Mouse (Mus musculus) cerebellum, postnatal 25 days (tissue): ENCODE data around the gene Serpina1f.

Source experiments
- DNase-seq, 2 experiments: peaks; one replicate each; pipeline ENCODE4 v3.0.0; 2021; ENCODE audit warnings: mixed read lengths in 2 of 2

The Serpina1f gene

DNA sequence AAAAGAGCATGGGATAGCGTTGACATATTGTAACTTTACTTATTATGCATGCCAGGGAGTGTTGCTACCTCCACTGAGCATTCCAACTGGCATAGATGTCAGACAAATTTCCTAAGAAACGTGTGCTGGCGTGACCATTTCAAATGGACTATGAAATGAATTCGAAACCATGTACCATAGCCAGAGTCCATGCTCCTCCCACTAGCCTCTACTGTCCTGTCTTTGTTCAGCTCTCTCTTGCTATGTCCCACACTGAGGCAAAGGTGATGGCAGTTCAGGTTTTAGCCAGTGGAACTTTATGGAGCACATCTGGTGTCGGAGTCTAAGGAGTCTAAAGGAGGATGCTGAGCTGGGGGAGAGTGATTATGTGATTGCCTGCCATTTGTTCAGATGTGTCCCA, 35.3 kb downstream of the Serpina1f start:
- DNase-seq, result no peak

DNA sequence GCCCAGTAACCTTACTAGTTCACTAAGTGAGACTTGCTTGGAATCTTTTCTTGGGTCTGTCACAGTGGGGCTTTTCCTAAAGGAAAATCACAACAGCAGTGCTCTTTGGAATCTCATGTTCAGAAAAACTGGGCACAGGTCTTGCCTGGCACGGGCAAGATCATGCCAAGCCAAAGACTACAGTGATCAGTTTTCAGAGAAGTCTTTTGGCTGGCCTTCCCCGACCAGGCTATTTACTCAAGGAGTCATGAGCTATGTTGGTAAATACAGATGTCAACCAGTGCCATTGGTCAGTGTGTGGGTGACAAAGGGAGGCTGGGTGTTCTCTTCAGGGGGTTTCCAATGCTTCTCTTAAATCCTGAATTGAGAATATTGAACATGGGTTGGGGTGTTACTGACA, 36.2 kb downstream of the Serpina1f start:
- no peak for DNase-seq

DNA sequence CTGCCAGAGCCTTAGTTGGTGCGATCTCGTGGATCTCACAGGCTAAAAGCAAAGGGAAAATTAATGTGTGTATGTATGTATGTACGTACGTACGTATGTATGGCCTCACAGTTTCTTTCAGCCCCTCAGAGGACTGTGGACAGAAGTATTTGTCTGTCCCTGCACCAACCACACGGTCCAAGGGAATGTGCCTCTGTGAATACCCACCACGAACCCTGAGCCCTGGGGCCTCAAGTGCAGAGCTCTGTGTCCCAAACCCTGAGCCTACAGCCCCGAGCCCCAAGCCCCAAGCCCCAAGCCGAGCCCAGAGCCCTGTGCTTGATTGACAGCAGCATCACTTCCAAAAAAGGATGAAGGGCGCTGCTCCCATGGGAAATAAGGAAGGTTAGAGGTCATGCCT, 37.3 kb downstream of the Serpina1f start:
- no peak for DNase-seq

DNA sequence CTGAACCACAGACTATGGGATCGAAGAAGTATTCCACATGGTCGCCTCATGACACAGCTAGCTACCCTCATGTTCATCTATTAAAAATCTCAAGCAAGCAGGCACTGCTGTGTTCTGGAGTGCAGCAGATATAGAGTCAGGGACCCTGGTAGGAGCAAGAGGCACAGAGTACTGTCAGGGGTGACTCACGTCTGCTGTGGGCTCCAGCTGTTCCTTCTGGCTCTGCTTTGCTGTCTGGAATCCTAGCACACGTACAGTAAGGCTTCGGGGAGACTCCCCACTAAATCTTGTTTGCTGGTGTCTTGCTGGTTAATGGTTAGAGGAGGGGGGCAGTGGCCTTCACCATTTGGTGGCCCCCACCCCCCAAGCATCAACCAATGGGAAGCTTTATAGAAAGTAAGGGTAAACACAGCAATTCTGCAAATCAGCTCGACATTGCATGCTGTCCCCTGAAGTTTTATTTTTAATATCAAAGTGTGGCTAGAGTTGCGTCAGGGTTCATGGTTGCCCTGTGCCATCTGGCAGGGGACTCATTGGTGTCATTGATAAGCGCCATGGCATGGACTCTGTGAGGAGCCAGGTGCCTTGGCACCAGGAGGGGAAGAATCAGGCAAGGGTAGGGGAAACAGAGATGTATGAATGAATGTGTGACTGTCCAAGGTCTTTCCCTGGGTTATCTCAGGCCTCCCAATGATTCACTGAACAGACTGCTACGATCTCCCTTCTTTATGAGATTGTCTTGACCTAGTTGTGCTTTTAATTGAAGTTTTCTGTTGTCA, 38.3 kb downstream of the Serpina1f start, which contains the start of gene Serpina6:
TSS of gene Serpina6 (minus strand) at position 365 of the 779 bp plus-strand sequence.
- no peak for DNase-seq

DNA sequence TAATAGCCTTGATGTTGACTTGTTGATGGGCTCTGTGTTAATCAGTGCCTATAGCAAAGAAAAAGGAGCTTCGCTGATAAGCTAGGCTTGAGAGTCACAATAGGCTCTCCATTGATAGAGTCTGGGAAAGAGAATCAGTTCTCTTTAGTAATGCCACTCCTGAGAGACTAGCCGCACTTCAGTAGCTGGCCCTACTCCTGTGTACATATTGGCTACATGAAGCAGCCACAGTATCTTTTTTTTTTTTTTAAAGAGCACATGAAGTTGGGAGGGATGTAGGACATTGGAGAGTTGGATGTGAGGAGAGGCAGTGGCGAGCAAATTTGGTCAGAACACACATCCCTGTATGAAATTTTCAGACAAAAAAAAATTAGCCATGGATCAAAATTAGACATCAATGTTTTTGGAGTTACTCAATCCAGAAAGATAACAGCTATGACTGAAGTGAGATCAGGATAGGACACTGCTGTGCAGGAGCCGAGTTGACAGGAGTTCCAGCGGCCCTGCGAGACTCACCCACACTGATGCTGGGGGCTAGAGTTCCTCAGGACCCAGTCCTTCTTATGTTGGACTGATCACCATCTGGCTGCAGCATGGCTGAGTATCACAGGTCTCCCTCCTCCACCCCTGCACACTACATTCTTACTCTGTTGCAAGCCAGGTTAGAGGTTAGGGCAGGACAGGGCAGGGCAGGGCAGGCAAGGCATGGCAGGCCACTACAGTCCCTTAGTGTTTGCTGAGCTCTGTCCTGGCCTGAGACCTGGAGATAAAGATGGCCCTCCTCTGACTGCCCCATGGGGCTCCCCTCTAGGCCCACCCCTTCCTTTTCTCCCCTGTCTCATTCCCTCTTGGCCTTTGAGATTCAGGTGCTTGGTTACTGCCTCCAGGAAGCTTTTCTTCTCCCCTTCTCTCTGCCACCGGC, 39.9 kb downstream of the Serpina1f start:
- DNase-seq, result no peak

DNA sequence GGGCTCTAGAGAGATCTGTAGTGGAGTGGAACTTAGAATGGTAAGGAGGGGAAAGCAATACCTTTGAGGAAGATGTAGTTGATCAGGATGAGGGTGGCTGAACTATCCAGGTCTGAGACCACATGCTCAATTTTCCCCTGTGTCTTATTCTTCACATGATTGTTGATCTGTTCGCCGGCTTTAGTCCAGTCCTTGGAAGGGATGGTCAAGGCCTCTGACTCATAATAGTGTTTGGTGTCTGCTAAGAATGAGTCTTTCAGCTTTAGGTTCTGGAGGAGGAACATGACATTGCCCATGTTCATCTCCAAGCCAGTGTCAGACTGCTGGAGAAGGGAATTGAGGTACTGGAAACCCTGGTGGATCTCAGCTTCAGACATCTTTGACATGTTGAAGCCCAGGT, 41.5 kb downstream of the Serpina1f start:
- DNase-seq, result no peak

DNA sequence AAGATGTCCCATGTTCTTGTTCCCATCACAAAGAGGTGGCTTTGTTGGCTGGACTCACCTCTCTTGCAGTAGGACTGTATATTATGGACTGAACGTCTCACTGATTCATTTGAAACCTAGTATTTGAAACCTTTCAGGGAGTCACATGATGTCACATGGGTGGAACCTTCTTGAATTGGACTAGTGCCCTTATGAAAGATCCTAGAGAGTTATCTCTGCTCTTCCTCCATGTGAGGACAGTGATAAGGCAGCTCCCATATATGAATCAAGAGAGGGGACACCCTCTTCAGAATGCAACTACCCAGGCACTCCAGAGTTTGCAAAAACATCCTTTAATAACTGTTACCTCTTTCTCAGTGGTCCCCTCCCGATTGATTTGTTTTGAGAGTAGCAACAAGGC, 49.0 kb downstream of the Serpina1f start:
- no peak for DNase-seq

DNA sequence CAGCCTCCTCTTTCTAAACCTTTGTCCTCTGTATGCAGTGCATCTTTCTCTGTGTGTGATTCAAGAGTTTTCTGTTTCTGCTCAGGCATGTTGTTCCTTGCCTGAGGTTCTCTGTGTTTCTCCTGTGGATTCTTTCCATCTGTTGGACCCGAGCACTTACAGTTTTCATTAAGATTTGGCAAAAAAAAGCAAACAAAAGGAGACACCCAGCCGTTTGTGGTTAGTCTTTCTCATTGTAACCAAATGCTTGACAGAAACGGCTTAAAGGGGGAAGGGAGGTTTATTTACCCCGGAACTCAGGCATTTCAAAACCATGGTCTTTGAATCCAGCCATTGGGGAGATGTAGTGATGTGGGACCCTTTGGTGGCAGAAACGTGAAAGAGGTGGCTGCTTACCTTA, 50.7 kb downstream of the Serpina1f start:
- DNase-seq, result no peak

DNA sequence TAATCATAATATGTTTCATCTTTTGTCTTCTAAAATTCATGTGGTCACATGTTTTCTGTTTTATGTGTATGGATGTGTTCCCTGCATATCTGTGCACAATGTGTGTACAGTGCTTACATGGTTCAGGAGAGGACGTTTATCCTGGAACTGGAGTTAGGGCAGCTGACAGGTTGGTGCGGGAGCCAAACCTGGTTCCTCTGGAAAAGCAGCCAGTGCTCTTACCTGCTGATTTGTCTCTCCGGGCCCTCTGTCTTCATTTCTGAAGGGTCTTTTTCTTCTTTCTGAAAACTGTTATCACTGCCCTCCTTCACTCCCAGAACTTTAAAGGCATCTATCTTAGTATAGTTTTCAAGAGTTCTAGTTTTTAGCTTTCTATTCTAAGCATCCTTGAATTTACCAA, 51.5 kb downstream of the Serpina1f start:
- no peak for DNase-seq

DNA sequence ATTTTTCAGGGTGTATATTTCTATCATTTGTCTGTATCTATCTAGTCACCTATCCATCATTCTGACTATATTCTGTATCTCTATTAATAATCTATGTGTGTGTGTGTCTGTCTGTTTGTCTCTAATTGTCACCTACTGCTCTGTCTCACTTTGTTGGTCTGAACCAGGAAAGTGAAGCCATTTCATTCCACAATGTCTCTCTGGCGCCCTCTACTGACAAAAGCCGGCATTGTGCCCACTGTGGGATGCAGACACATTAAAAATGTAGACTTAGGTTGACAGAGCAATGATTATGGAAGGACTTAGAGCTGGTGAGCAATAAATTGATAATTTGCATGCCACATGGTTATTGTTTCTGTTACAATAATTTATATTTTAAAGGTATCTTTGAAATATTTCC, 52.0 kb downstream of the Serpina1f start:
- peak; percentile 81 to 91 for DNase-seq
